Mouse (Mus musculus): ENCODE results near the gene Ppme1.

Ppme1 gene

DNA sequence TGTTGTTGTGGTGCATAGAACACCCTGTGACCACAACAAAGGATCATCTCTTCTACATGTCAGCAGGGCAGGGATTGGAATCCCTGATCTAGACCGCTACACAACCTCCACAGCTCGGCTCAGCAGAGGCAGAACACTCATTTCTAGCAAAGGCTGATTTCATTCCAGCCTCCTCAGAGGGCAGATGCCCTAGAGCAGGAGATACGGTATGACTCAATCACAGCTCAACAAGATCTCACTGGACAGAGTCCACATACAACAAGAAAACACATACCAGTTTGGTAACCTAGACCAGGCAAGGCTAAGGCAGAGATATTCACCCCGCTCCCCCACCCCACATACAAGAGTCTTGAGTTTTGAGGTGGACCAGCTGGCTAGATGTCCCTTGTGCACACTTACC lies 43.5 kb downstream of the Ppme1 start:
- in situ Hi-C loops (cut with MboI, MseI) = loop anchor here in 1 of 2 experiments (10.0 kb wide), 1 partner anchor 54 kb away; no protein-coding TSS in a partner anchor

DNA sequence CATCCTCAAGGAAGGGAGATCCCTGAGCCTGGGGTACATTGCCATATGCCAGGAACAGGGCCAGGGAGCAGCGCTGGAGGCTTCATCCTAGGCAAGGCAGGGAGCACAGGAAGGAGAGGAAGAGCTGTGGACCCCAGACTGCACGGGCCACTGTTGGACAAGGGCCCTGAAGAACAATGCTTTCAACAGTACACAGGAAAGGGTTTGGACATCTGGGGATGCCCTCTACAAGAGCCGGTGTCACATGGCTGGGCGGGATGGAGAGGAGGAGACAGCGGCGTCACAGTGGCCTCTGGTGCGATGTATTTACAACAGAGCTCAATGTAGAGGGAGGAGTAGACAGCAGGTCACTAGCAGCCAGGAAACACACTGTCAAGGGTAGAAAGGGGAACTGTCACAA lies 44.6 kb downstream of the Ppme1 start:
- in situ Hi-C loops (cut with MboI, MseI) = loop anchor here in 1 of 2 experiments (10.0 kb wide), 1 partner anchor 53 kb away; no protein-coding TSS in a partner anchor

DNA sequence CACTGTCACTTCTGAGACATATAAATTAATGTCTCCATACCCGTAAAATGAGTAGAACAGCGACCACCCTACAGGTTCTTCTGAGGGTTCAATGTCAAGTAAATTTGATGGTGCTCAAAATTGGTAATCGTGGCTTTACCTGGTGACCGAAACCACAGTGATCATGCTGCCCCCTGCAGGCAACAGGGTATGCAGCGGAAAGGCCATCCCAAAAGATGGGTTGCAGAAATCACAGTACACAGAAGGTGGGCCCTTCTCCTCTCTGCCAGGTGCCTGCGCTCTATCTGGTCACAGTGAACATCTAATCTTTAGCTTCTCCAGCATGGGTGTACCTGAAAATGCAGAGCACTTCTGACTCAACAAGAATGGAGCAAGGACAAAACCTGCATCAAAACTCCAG lies 46.6 kb downstream of the Ppme1 start:
- in situ Hi-C loops (cut with MboI, MseI) = loop anchor here in 1 of 2 experiments (10.0 kb wide), 1 partner anchor 51 kb away; no protein-coding TSS in a partner anchor

DNA sequence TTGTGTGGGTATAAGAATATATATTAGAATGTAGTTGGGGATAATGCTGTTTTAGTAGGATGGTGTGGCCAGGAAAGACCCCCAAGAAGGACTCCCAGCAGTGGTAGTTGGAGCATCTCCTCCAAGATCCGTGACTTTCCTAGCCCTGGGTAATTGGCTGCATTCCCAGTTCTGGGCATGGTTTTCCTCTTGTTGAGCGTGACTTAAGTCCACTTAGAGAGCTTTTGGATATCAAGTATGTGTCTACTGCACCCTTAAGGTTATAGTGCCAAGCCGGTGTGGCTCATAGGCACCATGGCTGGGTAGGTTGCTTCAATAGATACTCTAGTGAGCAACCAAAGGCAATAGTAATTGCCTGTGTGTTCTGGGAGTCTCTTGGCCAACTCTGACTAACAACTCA lies 48.4 kb downstream of the Ppme1 start:
- in situ Hi-C loops (cut with MboI, MseI) = loop anchor here in 1 of 2 experiments (10.0 kb wide), 1 partner anchor 49 kb away; no protein-coding TSS in a partner anchor

DNA sequence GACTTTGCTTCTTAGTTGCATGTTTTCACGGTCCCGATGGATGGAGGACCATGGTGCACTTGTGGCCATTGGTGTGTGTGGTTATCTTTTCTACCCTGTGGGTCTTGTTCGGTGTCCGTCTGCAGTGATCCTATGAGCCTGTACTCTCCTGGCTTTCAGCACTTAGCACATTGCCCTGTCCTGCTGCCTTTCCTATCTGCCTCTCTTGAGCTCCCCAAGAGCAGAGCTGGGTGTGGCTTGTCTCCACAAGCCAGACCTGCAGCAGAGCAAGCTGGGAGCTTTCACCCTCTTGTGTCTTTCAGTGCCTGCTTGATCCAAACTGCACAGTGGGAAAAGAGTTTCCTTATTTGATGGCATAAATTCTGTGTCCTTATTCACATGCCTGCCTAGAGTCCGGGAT lies 54.6 kb downstream of the Ppme1 start:
- in situ Hi-C loops (cut with MboI, MseI) = no loop called here

DNA sequence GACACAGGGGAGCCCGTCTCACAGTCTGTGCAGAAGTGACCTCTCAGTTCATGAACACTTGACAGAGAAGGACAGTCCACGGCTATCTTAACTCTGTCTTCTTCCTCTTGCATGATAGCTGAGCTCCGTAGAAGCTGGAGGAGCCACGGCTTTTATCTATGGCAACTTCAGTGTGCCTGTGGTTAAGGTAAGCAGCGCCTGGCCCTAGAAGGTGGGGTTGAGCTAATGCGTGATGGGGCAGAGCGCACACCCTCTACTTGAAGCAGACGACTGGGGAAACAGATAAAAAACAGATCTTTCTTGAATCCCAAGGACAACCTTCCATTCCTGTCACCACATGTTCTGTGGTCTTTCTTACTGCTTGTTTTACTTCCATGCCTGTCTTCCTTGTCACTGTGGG lies 55.2 kb downstream of the Ppme1 start:
- in situ Hi-C loops (cut with MboI, MseI) = no loop called here

DNA sequence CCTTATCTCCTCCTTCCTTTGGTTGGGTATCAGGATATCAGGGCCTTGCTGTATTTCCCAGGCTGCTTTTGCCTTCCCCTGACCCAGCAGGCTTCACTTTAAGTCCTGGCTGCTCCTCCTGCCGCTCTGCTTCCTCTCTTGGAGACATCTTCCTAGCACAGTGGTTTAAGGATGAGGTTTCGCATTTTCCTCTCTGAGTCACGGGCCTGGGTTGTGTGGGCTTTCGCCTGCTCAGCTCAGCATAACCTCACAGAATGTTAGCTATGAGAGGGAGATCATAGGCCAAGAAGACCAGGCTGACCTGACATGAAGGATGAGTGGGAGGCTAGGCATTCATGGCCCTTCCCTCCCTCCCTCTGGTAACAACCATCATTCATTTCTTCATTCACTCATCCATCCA lies 59.4 kb downstream of the Ppme1 start:
- in situ Hi-C loops (cut with MboI, MseI) = no loop called here

DNA sequence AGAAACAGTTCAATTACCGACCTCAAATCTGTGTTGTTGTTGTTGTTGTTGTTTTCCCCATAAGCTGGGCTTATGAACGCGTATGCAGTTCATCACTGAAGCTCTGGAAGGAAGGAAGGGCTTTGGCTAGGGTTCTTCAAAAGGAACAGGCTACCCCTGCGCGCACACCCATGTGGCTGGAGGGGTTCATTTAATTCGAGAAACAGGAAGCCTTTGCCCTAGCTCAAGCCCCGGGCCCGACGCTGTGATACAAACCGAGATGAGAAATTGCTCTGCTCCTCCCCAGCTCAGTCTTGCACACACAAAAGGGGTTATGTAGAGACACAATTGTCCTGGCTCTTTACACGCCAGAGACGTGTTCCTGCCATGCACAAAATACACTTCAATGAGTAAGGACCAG lies 61.8 kb downstream of the Ppme1 start:
- in situ Hi-C loops (cut with MboI, MseI) = no loop called here

DNA sequence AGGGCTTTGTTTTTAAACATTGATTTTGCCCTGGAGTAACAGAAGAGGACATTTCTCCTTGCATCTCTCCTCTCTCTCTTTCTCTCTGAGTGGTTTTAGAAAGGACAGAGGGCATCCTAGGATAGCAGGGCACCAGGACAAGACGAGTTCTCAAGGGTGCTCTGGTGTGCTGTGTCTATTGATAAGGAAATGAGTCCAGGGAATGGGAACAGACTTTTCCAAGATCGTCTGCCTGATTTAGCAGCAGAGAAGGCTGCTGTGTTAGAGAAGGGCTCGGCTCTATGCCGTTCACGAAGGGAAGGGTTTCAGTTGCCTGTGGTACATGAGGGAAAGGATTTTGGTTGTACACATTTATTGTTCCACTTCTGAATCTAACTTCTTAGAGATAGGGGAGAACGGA lies 62.4 kb downstream of the Ppme1 start:
- in situ Hi-C loops (cut with MboI, MseI) = no loop called here

DNA sequence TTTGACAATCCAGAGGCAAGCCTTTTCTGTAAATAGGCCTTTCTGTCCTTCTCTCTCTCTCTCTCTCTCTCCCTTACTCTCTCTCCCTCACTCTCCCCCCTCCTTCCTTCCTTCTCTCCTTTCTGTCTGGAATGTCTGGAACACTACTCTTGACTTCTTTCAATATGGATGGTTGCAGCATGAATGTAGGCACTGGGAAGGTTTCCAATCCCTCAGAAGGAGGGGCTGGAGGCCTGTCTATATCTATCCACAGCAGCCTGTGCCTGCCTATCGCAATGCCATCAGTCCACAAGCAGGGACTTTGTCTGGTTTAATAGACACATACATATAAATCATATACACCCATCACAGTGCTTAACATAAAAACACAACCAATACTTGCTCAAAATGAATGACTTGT lies 62.9 kb downstream of the Ppme1 start:
- in situ Hi-C loops (cut with MboI, MseI) = no loop called here

DNA sequence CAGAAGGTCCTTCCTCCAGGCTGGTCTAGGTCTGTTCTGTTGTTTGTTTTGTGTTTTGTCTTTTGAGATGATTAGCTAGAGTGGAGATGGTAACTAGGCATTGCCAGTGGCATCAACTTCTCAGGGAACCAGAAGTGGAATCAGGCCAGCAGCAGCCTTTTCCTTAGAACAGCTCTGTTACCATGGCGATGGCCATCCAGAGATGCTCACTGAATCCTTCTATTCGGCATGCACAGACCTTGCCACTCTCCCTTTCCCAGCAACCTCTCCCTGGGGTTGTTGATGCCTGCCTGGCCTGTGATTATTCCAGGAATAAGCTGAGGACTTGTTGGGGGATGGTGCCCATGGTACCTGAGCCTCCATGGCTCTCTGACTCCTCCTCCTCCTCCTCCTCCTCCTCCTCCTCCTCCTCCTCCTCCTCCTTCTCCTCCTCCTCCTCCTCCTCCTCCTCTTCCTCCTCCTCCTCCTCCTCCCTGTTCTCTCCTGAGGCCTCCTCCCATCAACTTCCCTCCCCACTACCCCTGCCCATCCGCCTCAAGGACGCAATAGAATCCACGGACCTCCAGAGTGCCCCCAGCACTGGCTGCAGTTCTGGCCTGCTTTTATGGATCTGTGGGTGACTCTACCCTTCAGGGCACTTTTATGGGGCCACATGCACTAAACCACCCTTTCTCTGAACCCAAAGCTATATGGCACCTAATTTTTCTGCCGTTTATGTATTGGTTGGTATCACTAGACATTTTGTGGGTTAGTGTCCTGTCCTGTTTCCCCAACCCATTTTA lies 64.0 kb downstream of the Ppme1 start:
- in situ Hi-C loops (cut with MboI, MseI) = no loop called here

DNA sequence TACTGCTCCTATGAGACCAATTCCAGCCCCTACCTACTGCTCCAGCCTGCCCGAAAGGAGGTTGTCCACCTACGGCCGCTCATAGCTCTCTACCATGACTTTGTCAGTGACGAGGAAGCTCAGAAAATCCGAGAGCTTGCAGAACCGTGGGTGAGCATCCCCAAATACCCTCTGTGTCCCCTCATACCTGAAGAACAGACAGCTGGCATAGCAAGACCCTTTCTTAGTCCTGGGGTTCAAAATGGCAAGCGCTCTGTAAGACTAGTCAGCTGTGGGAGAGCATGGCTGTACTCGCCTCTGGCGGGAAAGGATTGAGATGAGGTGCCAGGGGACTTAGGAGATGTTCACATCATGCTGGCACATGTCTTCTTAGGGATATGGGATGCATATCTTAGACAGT lies 66.2 kb downstream of the Ppme1 start:
- in situ Hi-C loops (cut with MboI, MseI) = no loop called here

DNA sequence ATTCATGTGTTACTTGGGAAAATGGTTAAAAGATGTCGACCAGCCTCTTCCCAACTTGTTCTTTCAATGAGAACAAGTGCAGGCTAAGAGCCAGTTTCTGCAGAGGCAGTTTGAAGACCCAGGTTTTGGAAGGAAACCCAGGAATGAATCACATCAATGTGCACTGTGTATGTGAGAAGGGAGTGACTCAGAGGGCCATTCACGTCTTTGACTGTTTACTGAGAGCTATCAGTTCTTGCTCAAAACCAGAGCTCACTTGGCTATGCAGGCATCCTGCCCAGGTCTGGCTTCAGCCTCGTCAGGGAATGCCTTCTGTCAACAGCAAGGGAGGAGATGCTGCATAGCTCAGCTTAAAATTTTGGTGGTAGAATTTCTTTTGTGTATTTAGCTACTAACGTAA lies 69.8 kb downstream of the Ppme1 start:
- in situ Hi-C loops (cut with MboI, MseI) = no loop called here

DNA sequence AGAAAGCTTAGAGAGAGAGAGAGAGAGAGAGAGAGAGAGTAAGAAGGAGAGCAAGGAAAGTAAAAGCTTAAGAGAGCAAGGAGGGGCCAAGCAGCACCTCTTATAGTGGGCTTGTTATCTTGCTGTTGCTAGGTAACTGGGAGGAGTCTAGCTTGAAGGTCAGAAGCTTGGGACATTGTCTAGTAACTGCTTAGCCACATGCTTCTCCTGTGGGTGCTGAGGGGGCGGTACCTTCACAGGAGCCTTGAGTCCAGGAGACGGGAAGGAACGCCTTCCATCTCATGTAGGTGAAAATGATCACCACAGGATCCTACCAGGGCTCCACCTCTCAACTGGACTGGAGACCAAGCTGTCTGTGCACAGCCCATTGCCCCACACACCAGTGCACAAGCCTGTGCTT lies 70.7 kb downstream of the Ppme1 start:
- in situ Hi-C loops (cut with MboI, MseI) = no loop called here

DNA sequence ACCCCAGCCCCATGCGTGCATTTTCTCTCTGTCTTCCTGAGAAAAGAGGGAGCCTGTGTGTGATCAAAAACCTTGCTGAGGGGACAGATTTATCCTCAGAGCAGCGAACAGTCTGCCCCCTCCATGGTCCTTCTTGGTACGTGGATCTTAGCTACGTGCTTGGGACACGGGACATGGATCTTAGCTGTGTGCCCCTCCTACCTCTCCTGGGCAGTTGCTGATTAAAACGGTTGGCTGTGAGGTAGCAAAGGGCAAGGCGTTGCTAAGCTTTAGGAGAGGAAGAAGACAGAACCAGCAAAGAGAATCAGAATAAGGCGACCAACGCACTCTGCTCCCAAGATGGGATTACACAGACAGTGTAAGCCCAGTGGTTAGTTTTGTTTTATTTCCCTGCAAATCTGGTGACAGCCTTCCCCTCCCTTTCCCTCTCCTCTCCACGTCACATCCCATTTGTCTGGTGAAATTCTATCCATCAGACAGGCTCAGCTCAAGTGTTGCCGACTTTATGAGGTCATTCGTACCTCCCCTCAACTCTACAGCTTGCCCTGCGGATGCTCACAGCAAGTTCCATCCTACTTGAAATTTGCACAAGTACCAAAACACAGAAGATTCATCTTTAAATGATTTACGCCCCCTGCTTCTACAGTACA lies 73.1 kb downstream of the Ppme1 start:
- in situ Hi-C loops (cut with MboI, MseI) = no loop called here

DNA sequence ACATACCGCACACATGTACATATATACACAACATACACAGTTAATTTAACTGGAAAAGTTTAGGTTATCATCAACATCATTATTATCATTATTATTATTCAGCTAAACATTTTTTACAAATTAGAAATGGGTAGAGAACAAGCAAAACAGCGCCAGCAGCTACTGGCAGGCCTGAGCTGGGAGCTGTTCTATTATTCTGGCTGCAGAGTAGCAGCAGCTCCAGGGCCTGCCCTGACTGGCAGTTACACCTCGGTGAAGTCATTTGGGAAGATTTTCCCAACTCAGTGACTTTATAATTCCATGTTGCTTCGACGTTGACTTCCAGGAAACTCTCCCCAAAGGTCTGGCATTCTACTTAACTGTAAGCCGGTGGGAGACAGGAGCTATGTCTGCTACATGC lies 75.4 kb downstream of the Ppme1 start:
- in situ Hi-C loops (cut with MboI, MseI) = no loop called here

DNA sequence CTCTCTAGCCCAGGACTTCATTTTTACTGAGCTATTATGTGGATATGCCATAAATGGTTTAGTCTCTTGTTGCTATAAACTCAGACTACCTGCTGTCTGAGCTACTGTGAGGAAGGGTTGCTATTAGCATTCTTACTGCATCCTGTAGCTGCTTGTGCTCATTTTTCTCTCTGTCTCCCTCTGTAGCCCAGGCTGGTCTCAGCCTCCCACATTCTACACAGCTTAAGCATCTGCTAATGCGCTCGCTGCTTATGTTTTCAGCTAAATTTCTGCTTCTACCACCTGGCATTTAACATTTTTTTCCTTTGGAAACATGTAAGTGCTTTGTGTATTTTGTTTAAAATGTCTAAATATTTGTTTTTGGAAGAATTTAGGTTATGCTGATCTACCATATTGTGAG lies 76.4 kb downstream of the Ppme1 start:
- in situ Hi-C loops (cut with MboI, MseI) = no loop called here

DNA sequence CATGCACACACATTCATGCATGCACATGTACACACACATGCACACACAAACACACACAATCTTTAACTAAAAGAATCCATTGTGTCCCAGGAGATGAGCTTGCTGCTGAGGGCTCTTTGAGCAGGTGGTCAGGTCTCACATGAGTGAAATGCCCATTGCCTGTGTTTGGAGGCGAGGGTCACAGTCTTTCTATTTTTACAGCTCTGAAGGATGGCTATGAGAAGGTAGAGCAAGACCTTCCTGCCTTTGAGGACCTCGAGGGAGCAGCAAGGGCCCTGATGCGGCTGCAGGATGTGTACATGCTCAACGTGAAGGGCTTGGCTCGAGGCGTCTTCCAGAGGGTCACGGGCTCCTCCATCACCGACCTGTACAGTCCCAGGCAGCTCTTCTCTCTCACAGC lies 78.6 kb downstream of the Ppme1 start:
- in situ Hi-C loops (cut with MboI, MseI) = no loop called here

DNA sequence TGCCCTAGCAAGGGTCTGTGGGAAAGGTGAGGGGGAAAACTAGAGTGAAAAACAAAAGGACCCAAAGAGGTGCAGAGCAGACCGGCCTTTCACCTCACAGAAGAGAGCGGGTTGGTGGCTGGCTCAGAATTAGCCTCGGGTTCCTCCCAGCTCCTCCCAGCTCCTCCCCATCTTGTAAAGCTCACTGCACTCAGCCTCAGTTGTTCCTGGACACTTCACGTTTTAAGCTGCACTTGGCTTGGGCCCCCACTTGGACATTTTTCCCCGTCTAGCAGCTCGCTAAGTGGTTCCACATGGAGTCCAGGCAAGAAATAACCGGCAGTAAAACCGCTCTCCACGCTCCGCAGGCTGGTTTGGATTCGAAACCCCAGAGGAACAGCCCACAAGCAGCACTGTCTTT lies 83.5 kb downstream of the Ppme1 start:
- in situ Hi-C loops (cut with MboI, MseI) = no loop called here

DNA sequence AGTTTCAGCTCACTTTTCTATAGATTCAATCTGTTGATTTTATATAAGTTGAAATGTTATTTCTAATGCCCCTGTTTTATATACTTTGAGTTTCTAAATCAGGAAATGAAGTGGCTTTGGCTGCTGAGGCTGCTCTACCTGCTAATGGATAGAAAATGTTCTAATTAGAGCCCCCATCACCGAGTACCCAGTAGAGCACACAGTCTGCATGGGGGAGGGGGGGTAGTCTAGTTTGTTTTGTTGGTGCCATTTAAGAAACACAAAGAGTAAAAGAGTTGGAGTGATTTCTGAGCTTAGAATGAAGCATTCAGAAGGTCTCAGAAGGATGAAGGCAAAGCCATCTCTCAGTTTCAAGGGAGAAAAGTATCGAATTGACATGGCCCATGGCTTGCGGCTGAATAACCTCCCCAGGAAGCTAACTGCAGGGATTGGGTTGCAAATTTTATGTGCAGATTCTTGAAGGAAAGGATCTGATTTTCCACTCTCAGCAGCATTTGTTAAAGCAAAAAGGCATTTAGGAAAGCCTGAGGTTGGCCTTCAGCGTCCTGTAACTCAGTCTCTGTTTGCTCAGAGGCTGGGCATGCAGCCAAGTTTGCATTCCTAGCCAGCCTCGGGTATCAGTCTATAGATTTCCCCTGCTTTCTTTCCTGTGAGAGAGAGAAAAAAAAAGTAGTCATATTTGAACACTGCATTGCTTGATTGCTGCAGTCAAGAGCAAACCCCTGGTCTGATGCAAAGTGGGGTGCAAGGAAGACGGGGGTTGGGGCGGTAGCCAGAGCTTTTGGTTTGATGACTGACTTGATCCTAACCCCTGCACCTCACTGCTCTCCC lies 84.1 kb downstream of the Ppme1 start:
- in situ Hi-C loops (cut with MboI, MseI) = no loop called here

DNA sequence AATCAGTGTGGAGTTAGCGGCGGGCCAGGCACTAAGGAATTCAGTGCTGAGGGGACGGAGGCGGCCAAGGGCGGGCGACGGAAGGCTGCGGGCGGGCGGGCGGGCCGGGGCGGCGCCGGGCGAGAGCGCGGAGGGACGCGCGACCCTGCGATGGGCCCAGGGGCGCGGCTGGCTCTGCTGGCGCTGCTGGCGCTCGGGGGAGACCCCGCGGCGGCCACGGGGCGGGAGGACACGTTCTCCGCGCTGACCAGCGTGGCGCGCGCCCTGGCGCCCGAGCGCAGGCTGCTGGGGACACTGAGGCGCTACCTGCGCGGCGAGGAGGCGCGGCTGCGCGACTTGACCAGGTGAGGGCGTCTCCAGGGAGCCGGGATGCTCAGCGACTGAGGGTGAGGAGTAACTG lies 86.7 kb downstream of the Ppme1 start, which contains the start of gene P4ha3:
TSS of gene P4ha3 (plus strand) at position 138 of the 400 bp plus-strand sequence.
- in situ Hi-C loops (cut with MboI, MseI) = no loop called here

DNA sequence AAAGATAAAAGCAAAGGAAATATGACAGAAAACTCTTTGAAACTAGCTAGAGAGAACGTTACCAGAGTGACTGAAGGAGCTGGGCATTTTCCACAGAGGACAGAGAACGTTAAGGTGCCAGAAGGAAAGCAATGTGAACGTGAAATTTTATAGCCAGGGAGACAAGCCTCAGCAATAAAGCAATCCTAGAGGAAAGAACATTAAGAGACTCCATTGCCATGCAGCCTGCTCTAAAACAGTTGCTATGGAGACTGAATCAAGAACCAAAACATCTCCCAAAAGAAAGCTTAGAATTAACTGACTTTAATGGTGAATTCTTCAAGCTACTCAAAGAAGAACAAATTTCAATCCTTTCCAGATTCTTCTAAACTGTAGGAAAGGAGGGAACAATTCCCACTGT lies 88.8 kb downstream of the Ppme1 start:
- in situ Hi-C loops (cut with MboI, MseI) = no loop called here

All from T-helper 17 cell (primary cell).